In genomic region chr5:31083949-31084348, GRCm38 (mm10) we compare ENCODE assay signal across 13 mouse cellular contexts. TPM values are rescaled to one million over a fixed set of nuclear protein-coding genes. Genes with fewer than 3 reads are reported as not detected.
A peak's percentile ranks its signal among the peaks of the same experiment; 100 is the strongest.
DNase-seq lines count a peak whose midpoint lies in the region; ATAC-seq and TF ChIP-seq lines count a peak whose summit lies in the region.
"Had no signal": no experiment of that assay in that cellular context is flagged by ENCODE, and none has a peak within 500 bp of the region (broad histone marks: within the 10 kb centered on the region; RNA-seq: fewer than 3 reads in every experiment).

No protein-coding gene starts in this region.

- peak overlapping the region in 1 of 2 experiments; percentile 37; a peak in 1 of 4 replicates for H3K27ac ChIP-seq in heart, embryonic 14.5 days (replicated peaks in 1 of 2; ENCODE audit: control insufficient read depth in 1 of 2, insufficient read depth in 1 of 2, low read depth in 2 of 2, low read length in 2 of 2)
- H3K27ac ChIP-seq in hindbrain, embryonic 12.5 days = peak overlapping the region; percentile 85
- H3K27ac ChIP-seq in midbrain, postnatal 0 days (ENCODE audit: low read depth, low read length) = no peak overlapping the region
- H3K27ac ChIP-seq: limb, embryonic 15.5 days had no signal

- H3K4me2 ChIP-seq in heart, embryonic 14.5 days (ENCODE audit: low read length) = peak overlapping the region; percentile 52
- H3K4me2 ChIP-seq in hindbrain, embryonic 12.5 days (replicated peaks) = peak overlapping the region; percentile 13; the same call in 1 of the 2 replicates
- no peak overlapping the region for H3K4me2 ChIP-seq in midbrain, postnatal 0 days (ENCODE audit: low read depth, low read length, poor library complexity, severe bottlenecking)
- H3K4me2 ChIP-seq: limb, embryonic 15.5 days had no signal

- 4% methylated on average over 8 of the region's 8 CpGs for WGBS in heart, embryonic 14.5 days
- 7% methylated on average over 8 of the region's 8 CpGs for WGBS in hindbrain, embryonic 12.5 days
- 8% methylated on average over 8 of the region's 8 CpGs for WGBS in midbrain, postnatal 0 days

- intact Hi-C loops in heart, postnatal 14 days (cut with DNase I) = no loop called here

- H3K36me3 ChIP-seq in heart, embryonic 14.5 days (ENCODE audit: control insufficient read depth, insufficient read depth, low read length) = peaks cover 2% of the 10 kb centered on the region; the same call in 1 of the 2 replicates
- H3K36me3 ChIP-seq in hindbrain, embryonic 12.5 days = no peaks in the 10 kb centered on the region
- no peaks in the 10 kb centered on the region for H3K36me3 ChIP-seq in midbrain, postnatal 0 days (ENCODE audit: insufficient read depth, low read length)

- H3K9me3 ChIP-seq in heart, embryonic 14.5 days (ENCODE audit: control insufficient read depth, low read length) = no peaks in the 10 kb centered on the region
- no peaks in the 10 kb centered on the region for H3K9me3 ChIP-seq in hindbrain, embryonic 12.5 days (replicated peaks)
- H3K9me3 ChIP-seq in midbrain, postnatal 0 days (ENCODE audit: low read length) = no peaks in the 10 kb centered on the region
- H3K9me3 ChIP-seq: limb, embryonic 15.5 days had no signal

- H3K27me3 ChIP-seq in heart, embryonic 14.5 days (ENCODE audit: control insufficient read depth, insufficient read depth, low read length) = peaks cover 13% of the 10 kb centered on the region
- H3K27me3 ChIP-seq in hindbrain, embryonic 12.5 days = peaks cover 17% of the 10 kb centered on the region
- H3K27me3 ChIP-seq in midbrain, postnatal 0 days (ENCODE audit: insufficient read depth, low read length) = no peaks in the 10 kb centered on the region

- H3K9ac ChIP-seq in heart, embryonic 14.5 days (ENCODE audit: low read length) = no peak overlapping the region
- H3K9ac ChIP-seq in hindbrain, embryonic 12.5 days = peak overlapping the region; percentile 35; the same call in 1 of the 2 replicates
- no peak overlapping the region for H3K9ac ChIP-seq in midbrain, postnatal 0 days (replicated peaks; ENCODE audit: low read length, poor library complexity, severe bottlenecking)
- H3K9ac ChIP-seq: limb, embryonic 15.5 days had no signal

- TF ChIP-seq CTCF in midbrain, postnatal 0 days (IDR thresholded peaks at IDR 0.05) = no peak

- peak; percentile 38; the same call in 1 of the 2 replicates for ATAC-seq in heart, embryonic 14.5 days (ENCODE audit: insufficient number of reproducible peaks, insufficient read depth, low FRiP score, low read depth)
- ATAC-seq in hindbrain, embryonic 12.5 days (ENCODE audit: low FRiP score) = peak; percentile 73
- ATAC-seq in midbrain, postnatal 0 days (ENCODE audit: low FRiP score) = 0 out of 2 replicates have a peak, but pooled peaks have one; percentile 11
- no peak for ATAC-seq in erythroid progenitor cell, adult 5-6 weeks (replicated peaks; ENCODE audit: low FRiP score, poor library complexity, severe bottlenecking)

- DNase-seq in heart, postnatal 14 days = no peak
- peak; percentile 41 for DNase-seq in CD4-positive, CD25-positive, alpha-beta regulatory T cell, adult 2 months (ENCODE audit: low read depth, low spot score)
- DNase-seq in midbrain, postnatal 0 days (ENCODE audit: low spot score) = no peak
- no peak for DNase-seq in testis, postnatal 14 days (ENCODE audit: low spot score)
- no peak for DNase-seq in right cerebral cortex, postnatal 14 days
- DNase-seq: adrenal gland, adult 2 months; cerebellum, adult 8-10 months had no signal

- peaks cover 17 to 28% of the 10 kb centered on the region in 2 experiments for H3K4me1 ChIP-seq in heart, embryonic 14.5 days (ENCODE audit: control insufficient read depth in 2 of 2, insufficient read depth in 2 of 2, low read length in 2 of 2)
- peaks cover 34% of the 10 kb centered on the region for H3K4me1 ChIP-seq in hindbrain, embryonic 12.5 days
- H3K4me1 ChIP-seq in midbrain, postnatal 0 days (ENCODE audit: insufficient read depth, low read length) = no peaks in the 10 kb centered on the region

- H3K4me3 ChIP-seq in heart, embryonic 14.5 days (ENCODE audit: control insufficient read depth in 1 of 2, insufficient read depth in 1 of 2, low read depth in 1 of 2, low read length in 2 of 2) = no peak overlapping the region
- H3K4me3 ChIP-seq in hindbrain, embryonic 12.5 days = no peak overlapping the region
- H3K4me3 ChIP-seq in midbrain, postnatal 0 days (ENCODE audit: low read depth, low read length) = no peak overlapping the region
- H3K4me3 ChIP-seq: limb, embryonic 15.5 days had no signal

RNA-seq across cellular contexts. Expression of gene Dnajc5g, which starts 22.1 kb away (rescaled TPM):
- not detected in 2 replicates for polyA plus RNA-seq in heart, embryonic 14.5 days (2014; fragmentation: Nextera tagmentation; extraction: Ambion mirVana)
- not detected for total RNA-seq in heart, postnatal 14 days (2021)
- not detected in 2 replicates for polyA plus RNA-seq in hindbrain, embryonic 12.5 days (2016; fragmentation: Nextera tagmentation; extraction: Ambion mirVana)
- not detected in 2 replicates for total RNA-seq in midbrain, postnatal 0 days (2014; rRNA removed)
- not detected in 2 replicates for polyA plus RNA-seq in midbrain, postnatal 0 days (2015; fragmentation: Nextera tagmentation; extraction: Ambion mirVana)
- total RNA-seq in erythroid progenitor cell, adult 5-6 weeks (2015; ENCODE audit: low replicate concordance) = not detected in 2 replicates
- total RNA-seq in erythroid progenitor cell, adult 5-6 weeks (2017; ENCODE audit: low replicate concordance) = not detected in 2 replicates
- total RNA-seq: adrenal gland, adult 2 months; granulocyte monocyte progenitor cell, adult 5-6 weeks; layer of hippocampus, postnatal 25 days had no signal
- polyA plus RNA-seq: adrenal gland, adult 2 months; limb, embryonic 15.5 days had no signal

RNA-seq across cellular contexts. Expression of gene Slc30a3, which starts 24.1 kb away (rescaled TPM):
- polyA plus RNA-seq in heart, embryonic 14.5 days (2014; fragmentation: Nextera tagmentation; extraction: Ambion mirVana) = 0.26 and 0.43 TPM in 2 replicates
- total RNA-seq in heart, postnatal 14 days (2021) = under 1 TPM in 1 of 2 experiments, not detected in 1; 0.27 TPM
- polyA plus RNA-seq in hindbrain, embryonic 12.5 days (2016; fragmentation: Nextera tagmentation; extraction: Ambion mirVana) = 15.7 and 16.2 TPM in 2 replicates
- 19.3 and 24.1 TPM in 2 replicates for total RNA-seq in midbrain, postnatal 0 days (2014; rRNA removed)
- polyA plus RNA-seq in midbrain, postnatal 0 days (2015; fragmentation: Nextera tagmentation; extraction: Ambion mirVana) = 14.0 and 20.6 TPM in 2 replicates
- not detected in 2 replicates for total RNA-seq in erythroid progenitor cell, adult 5-6 weeks (2015; ENCODE audit: low replicate concordance)
- total RNA-seq in erythroid progenitor cell, adult 5-6 weeks (2017; ENCODE audit: low replicate concordance) = not detected in 2 replicates
- total RNA-seq: adrenal gland, adult 2 months; granulocyte monocyte progenitor cell, adult 5-6 weeks had no signal
- polyA plus RNA-seq: adrenal gland, adult 2 months had no signal

RNA-seq across cellular contexts. Expression of gene Cad, which starts 29.4 kb away (rescaled TPM):
- polyA plus RNA-seq in heart, embryonic 14.5 days (2014; fragmentation: Nextera tagmentation; extraction: Ambion mirVana) = 13.3 and 14.3 TPM in 2 replicates
- 10 to 100 TPM; 13.5 to 14.8 TPM for total RNA-seq in heart, postnatal 14 days (2021)
- polyA plus RNA-seq in hindbrain, embryonic 12.5 days (2016; fragmentation: Nextera tagmentation; extraction: Ambion mirVana) = 32.2 and 32.4 TPM in 2 replicates
- 39.5 and 44.8 TPM in 2 replicates for total RNA-seq in midbrain, postnatal 0 days (2014; rRNA removed)
- 6.7 and 7.8 TPM in 2 replicates for polyA plus RNA-seq in midbrain, postnatal 0 days (2015; fragmentation: Nextera tagmentation; extraction: Ambion mirVana)
- 19.3 and 24.9 TPM in 2 replicates for total RNA-seq in erythroid progenitor cell, adult 5-6 weeks (2015; ENCODE audit: low replicate concordance)
- 3.5 and 11.3 TPM in 2 replicates for total RNA-seq in erythroid progenitor cell, adult 5-6 weeks (2017; ENCODE audit: low replicate concordance)

RNA-seq across cellular contexts. Expression of gene Trim54, which starts 32.6 kb away (rescaled TPM):
- polyA plus RNA-seq in heart, embryonic 14.5 days (2014; fragmentation: Nextera tagmentation; extraction: Ambion mirVana) = 7.0 and 9.3 TPM in 2 replicates
- total RNA-seq in heart, postnatal 14 days (2021) = 100 to 1,000 TPM; 102 to 129 TPM
- 0.40 and 0.86 TPM in 2 replicates for polyA plus RNA-seq in hindbrain, embryonic 12.5 days (2016; fragmentation: Nextera tagmentation; extraction: Ambion mirVana)
- 0.33 TPM in 1 of 2 replicates, not detected in the other for total RNA-seq in midbrain, postnatal 0 days (2014; rRNA removed)
- polyA plus RNA-seq in midbrain, postnatal 0 days (2015; fragmentation: Nextera tagmentation; extraction: Ambion mirVana) = not detected in 2 replicates
- not detected in 2 replicates for total RNA-seq in erythroid progenitor cell, adult 5-6 weeks (2015; ENCODE audit: low replicate concordance)
- total RNA-seq in erythroid progenitor cell, adult 5-6 weeks (2017; ENCODE audit: low replicate concordance) = not detected in 2 replicates
- total RNA-seq: adrenal gland, adult 2 months; granulocyte monocyte progenitor cell, adult 5-6 weeks; layer of hippocampus, postnatal 25 days had no signal
- polyA plus RNA-seq: adrenal gland, adult 2 months had no signal

RNA-seq across cellular contexts. Expression of gene Slc5a6, which starts 35.2 kb away (rescaled TPM):
- polyA plus RNA-seq in heart, embryonic 14.5 days (2014; fragmentation: Nextera tagmentation; extraction: Ambion mirVana) = 6.5 and 7.2 TPM in 2 replicates
- total RNA-seq in heart, postnatal 14 days (2021) = 1 to 10 TPM; 6.6 to 7.6 TPM
- polyA plus RNA-seq in hindbrain, embryonic 12.5 days (2016; fragmentation: Nextera tagmentation; extraction: Ambion mirVana) = 13.8 and 14.0 TPM in 2 replicates
- 43.8 and 44.9 TPM in 2 replicates for total RNA-seq in midbrain, postnatal 0 days (2014; rRNA removed)
- polyA plus RNA-seq in midbrain, postnatal 0 days (2015; fragmentation: Nextera tagmentation; extraction: Ambion mirVana) = 32.3 and 33.0 TPM in 2 replicates
- total RNA-seq in erythroid progenitor cell, adult 5-6 weeks (2015; ENCODE audit: low replicate concordance) = not detected in 2 replicates
- total RNA-seq in erythroid progenitor cell, adult 5-6 weeks (2017; ENCODE audit: low replicate concordance) = not detected in 2 replicates

Comparison
In these comparisons a context has a peak if more than half of its experiments do, and no peak if none do; other contexts are left out.
1. RNA of gene Slc30a3, which starts 24.1 kb away (total RNA-seq): 19.3 to 24.1 TPM in midbrain, postnatal 0 days; 0.27 TPM in heart, postnatal 14 days and not detected in erythroid progenitor cell, adult 5-6 weeks; every median in the first group is over 10 times any median in the second.